Mouse (Mus musculus): Measurements from ENCODE around the gene Gm49369.

DNA sequence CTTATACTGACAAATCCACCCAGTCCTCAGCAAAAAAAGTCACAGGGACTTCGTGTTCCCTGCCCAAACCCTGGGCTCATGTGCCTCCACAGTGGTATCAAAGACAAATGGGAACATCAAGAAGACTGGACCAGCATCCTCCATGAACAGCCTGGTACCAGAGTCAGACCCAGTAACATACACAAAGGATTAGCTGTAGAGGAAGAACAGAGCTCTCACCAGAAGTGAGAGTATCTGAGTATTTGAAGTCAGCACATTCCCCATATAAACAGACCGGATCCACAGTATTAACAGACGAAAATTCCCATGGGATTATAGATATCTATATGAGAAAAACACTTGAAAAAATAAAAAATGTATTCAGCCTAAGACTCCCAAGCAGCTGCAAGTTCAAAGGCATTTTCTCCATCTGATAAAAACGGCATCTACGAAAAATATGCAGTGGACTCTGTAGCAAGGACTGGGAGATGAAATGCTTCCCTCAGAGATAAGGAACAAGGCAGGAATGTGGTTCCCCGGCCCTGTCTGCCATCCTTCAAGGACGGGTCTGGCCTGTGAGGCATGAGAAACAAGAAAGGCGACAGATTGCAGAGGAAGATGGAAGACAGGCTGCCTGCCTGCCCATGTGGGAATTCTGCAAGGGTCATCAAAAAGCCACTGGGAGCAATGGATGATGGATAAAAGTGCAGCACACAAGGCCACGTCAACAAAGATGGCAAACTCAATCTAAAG is 55.6 kb downstream of the Gm49369 start:
- TF ChIP-seq USF1 (IDR thresholded peaks at IDR 0.05; ENCODE audit: low read depth) (no peak), POLR2A (IDR thresholded peaks at IDR 0.05; ENCODE audit: insufficient read length, low read depth) (no peak), CEBPB (IDR thresholded peaks at IDR 0.05; ENCODE audit: insufficient read depth, poor library complexity, severe bottlenecking) (no peak), E2F4 (IDR thresholded peaks at IDR 0.05; ENCODE audit: insufficient read depth) (no peak), SRF (IDR thresholded peaks at IDR 0.05; ENCODE audit: control insufficient read depth, insufficient read length, low read depth) (no peak), MYOD1 (IDR thresholded peaks at IDR 0.05; ENCODE audit: control insufficient read depth in 1 of 3, insufficient read length in 2 of 3, low read depth in 2 of 3) (no peak)

All from myocyte (in vitro differentiated cells).